Mouse (Mus musculus) intestine, embryonic 14.5 days (tissue): ENCODE measurements around the gene Gm10577. TPM values are rescaled to one million over a fixed set of nuclear protein-coding genes. Genes with fewer than 3 reads are reported as not detected.

Experiments used
- ATAC-seq: fragments of 200-750 bp; cut with Nextera tagmentation; replicated peaks from 2 replicates; pipeline ENCODE4 v1.8.0; 2017; ENCODE audit warnings: low read depth, moderate number of reproducible peaks, moderate TSS enrichment, moderate library complexity; ENCODE audit not compliant: low FRiP score, low TSS enrichment
- DNase-seq: peaks from one replicate; pipeline ENCODE4 v3.0.0-alpha.2; 2018; ENCODE audit warnings: low spot score
- H3K27ac ChIP-seq: fragments of 300-500 bp; sonication (generic); 2 replicates; pipeline ENCODE4 v1.5.1; 2014; ENCODE audit warnings: low read depth, mild to moderate bottlenecking, control low read depth
- H3K27me3 ChIP-seq: fragments of 300-500 bp; sonication (generic); replicated peaks from 2 replicates; pipeline ENCODE4 v1.6.1; 2014; ENCODE audit warnings: low read length, control low read depth; ENCODE audit not compliant: control insufficient read depth, insufficient read depth
- H3K36me3 ChIP-seq: fragments of 300-500 bp; sonication (generic); 2 replicates; pipeline ENCODE4 v1.6.1; 2014; ENCODE audit warnings: low read length, control low read depth; ENCODE audit not compliant: control insufficient read depth, insufficient read depth
- H3K4me1 ChIP-seq: fragments of 300-500 bp; sonication (generic); replicated peaks from 2 replicates; pipeline ENCODE4 v1.6.1; 2014; ENCODE audit warnings: low read length, control low read depth, mixed read lengths; ENCODE audit not compliant: control insufficient read depth, insufficient read depth
- H3K4me2 ChIP-seq: fragments of 300-500 bp; sonication (generic); 2 replicates; pipeline ENCODE4 v1.6.1; 2014; ENCODE audit warnings: low read length
- H3K4me3 ChIP-seq: fragments of 300-500 bp; sonication (generic); 2 replicates; pipeline ENCODE4 v1.5.1; 2014; ENCODE audit warnings: low read depth, low read length, control low read depth, mixed read lengths
- H3K9ac ChIP-seq: fragments of 300-500 bp; sonication (generic); 2 replicates; pipeline ENCODE4 v1.6.1; 2014; ENCODE audit warnings: mild to moderate bottlenecking, low read length
- H3K9me3 ChIP-seq: fragments of 300-500 bp; sonication (generic); 2 replicates; pipeline ENCODE4 v1.6.1; 2016; ENCODE audit warnings: low read length, control low read depth; ENCODE audit not compliant: control insufficient read depth
- WGBS: fragments of 180-500 bp; shearing (Covaris S2); extraction: QIAGEN DNeasy Blood & Tissue Kit; methylation state at CpG from one replicate; pipeline ENCODE4 v1.1.7; 2014; 5-methylcytosine and 5-hydroxymethylcytosine counted together
- polyA plus RNA-seq: library from polyadenylated mRNA; unstranded; fragments of >200 nt; fragmentation: Nextera tagmentation; extraction: Ambion mirVana; gene quantifications from 2 replicates; pipeline ENCODE4 v1.2.1, GENCODE M21; 2014

Gene Gm10577
- polyA plus RNA-seq, 1 experiment from 2014 or later = not detected

DNA sequence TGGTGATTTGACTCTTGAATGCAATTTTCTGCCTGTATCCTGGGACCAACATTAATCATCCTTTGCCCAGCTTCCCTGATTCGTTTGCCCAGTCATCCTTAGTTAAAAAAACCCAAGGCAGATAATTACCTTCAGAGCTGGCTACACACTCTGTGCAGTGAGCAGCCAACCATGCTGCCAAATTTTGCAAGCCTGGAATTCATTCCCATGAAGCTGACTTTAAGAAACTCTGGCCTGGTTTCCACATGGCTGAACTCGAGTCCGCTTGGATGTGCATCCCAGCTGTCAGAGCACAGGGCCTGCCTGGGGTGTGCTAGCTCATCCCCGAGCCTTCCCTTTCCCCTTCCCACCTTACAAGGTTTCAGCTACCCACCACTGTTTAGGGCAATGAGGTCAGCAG lies 29.5 kb downstream of the Gm10577 start:
- Histone ChIP-seq H3K4me2 (no peak overlapping the region), H3K9me3 (no peaks in the 10 kb centered on the region), H3K27ac (no peak overlapping the region), H3K4me1 (no peaks in the 10 kb centered on the region), H3K36me3 (peaks cover 65% of the 10 kb centered on the region), H3K27me3 (no peaks in the 10 kb centered on the region), H3K9ac (no peak overlapping the region), H3K4me3 (no peak overlapping the region)
- WGBS = 78% methylated on average over 4 of the region's 4 CpGs
- no peak for ATAC-seq
- DNase-seq = no peak

GRCm38 (mm10) chr4:100988231-100988799 lies 32.2 kb downstream of the Gm10577 start:
- Histone ChIP-seq H3K27ac (no peak overlapping the region), H3K36me3 (peaks cover 62% of the 10 kb centered on the region), H3K9me3 (no peaks in the 10 kb centered on the region), H3K4me2 (no peak overlapping the region), H3K9ac (no peak overlapping the region), H3K4me1 (no peaks in the 10 kb centered on the region), H3K27me3 (no peaks in the 10 kb centered on the region), H3K4me3 (no peak overlapping the region)
- ATAC-seq (no peak), DNase-seq (no peak)
- 85% methylated on average over 8 of the region's 8 CpGs for WGBS

DNA sequence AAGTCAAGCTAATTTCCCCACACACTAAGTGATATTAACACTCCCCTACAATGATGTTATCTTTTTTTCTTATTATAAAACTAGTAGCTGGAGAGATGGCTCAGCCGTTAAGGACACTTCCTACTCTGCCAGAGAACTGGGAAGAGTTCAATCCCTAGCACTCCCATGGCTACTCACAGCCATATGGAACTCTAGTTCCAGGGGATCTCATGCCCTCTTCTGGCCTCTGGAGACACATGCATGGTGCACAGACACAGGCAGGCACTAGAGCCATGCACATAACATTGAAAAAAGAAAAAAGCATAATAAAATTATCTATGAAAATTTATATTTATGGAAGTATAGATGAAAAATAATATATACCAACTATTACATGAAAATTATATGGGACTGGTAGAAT lies 33.3 kb downstream of the Gm10577 start:
- Histone ChIP-seq H3K27ac (no peak overlapping the region), H3K4me1 (no peaks in the 10 kb centered on the region), H3K9me3 (no peaks in the 10 kb centered on the region), H3K4me2 (no peak overlapping the region), H3K27me3 (no peaks in the 10 kb centered on the region), H3K9ac (no peak overlapping the region), H3K36me3 (peaks cover 59% of the 10 kb centered on the region), H3K4me3 (no peak overlapping the region)
- no peak for ATAC-seq
- DNase-seq = no peak
- 94% methylated on average over 1 of the region's 1 CpGs for WGBS

DNA sequence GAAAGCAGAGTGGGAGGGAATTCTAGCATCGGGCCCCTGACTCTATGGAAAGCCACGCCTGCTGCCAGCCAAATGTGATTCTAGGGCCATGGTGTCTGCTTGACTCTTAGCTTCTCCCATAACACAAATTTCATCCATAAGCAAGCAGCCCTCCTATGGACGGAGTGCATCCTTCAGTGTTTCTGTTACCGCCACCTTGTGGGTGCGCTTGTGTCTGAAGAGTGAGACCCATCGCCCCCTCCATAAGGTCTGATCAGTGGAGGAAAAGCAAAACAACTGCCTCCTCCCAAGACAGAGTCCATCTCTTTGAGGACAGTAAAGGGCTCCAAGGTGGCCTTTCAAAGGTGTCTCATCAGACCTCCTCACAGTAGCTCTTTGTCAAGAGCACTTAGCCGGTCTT lies 43.0 kb downstream of the Gm10577 start:
- H3K36me3 ChIP-seq = peaks cover 21% of the 10 kb centered on the region
- no peaks in the 10 kb centered on the region for H3K4me1 ChIP-seq
- DNase-seq (no peak), ATAC-seq (no peak)
- no peak overlapping the region for H3K4me2 ChIP-seq
- no peak overlapping the region for H3K9ac ChIP-seq
- 91% methylated on average over 7 of the region's 7 CpGs for WGBS
- no peak overlapping the region for H3K27ac ChIP-seq
- H3K9me3 ChIP-seq = no peaks in the 10 kb centered on the region
- H3K27me3 ChIP-seq = no peaks in the 10 kb centered on the region
- no peak overlapping the region for H3K4me3 ChIP-seq

DNA sequence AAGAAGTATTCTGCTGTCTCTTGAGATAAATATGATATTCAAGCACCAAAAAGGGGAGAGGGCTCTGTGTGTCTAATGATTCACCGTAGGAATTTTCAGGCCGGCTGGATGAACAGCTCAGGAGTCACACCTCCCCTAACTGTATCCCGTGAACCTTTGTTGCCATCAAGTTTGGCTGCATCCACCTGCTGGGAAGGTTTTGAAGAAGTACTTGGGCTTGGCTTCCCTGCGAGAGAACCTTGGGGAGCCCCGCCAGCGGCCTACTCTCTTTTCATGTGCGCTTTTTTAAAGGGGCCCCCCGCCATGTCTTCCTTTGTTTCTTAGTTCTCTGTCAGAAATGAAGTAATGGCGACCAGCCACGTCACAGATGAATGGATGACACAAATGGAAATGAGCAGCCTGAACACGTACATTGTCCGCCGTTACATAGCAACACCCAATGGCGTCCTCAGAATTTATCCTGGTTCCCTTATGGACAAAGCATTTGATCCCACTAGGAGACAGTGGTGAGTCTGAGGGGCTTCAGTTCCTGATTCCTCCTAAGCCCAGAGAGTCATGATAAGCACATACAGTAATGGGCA lies 46.0 kb downstream of the Gm10577 start:
- 91% methylated on average over 14 of the region's 14 CpGs for WGBS
- no peaks in the 10 kb centered on the region for H3K4me1 ChIP-seq
- no peaks in the 10 kb centered on the region for H3K27me3 ChIP-seq
- no peak overlapping the region for H3K4me3 ChIP-seq
- no peak overlapping the region for H3K9ac ChIP-seq
- DNase-seq (no peak), ATAC-seq (no peak)
- H3K36me3 ChIP-seq = peaks cover 38% of the 10 kb centered on the region
- H3K27ac ChIP-seq = no peak overlapping the region
- H3K9me3 ChIP-seq = no peaks in the 10 kb centered on the region
- no peak overlapping the region for H3K4me2 ChIP-seq

DNA sequence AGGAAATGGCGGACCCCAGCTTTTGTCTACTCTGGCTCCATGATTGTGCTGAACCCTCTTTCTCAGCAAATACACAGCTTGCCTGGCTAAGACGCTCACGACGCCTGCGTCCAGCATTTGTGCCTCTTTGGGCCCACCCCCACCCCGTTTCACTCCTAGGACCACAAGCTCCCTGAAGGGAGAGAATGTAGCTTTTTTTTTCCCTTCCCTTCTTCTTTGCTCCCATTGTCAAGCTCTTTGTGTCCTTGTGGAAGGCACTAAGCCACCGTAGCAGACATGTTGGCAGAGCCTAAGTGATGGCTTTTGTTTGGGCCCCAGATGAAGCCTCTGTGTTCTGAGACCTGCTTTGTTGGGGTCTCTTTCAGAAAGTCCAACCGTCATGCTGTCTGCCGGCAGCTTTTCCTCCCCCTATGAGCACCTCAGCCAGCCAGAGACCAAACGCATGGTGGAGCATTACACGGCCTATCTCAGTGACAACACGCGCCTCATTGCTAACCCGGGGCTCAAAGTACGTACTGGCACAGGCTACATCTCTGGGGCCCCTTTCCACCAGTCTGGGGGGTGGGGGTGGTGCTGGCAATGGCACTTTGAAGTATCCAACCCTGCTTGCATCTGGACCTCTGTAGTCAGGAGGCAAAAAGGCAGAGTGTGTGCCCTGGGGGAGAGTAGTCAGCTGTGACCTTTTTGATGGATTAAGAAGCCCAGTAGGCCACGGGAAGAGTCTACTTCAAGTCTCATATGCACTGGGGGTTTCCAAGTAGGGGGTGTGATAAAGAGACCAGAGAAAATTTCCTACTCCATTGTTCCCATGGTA lies 46.6 kb downstream of the Gm10577 start:
- H3K4me2 ChIP-seq = no peak overlapping the region
- H3K4me1 ChIP-seq = no peaks in the 10 kb centered on the region
- H3K27me3 ChIP-seq = no peaks in the 10 kb centered on the region
- H3K9ac ChIP-seq = no peak overlapping the region
- no peak for DNase-seq
- 89% methylated on average over 16 of the region's 16 CpGs for WGBS
- H3K4me3 ChIP-seq = no peak overlapping the region
- H3K27ac ChIP-seq = no peak overlapping the region
- H3K36me3 ChIP-seq = peaks cover 38% of the 10 kb centered on the region
- no peaks in the 10 kb centered on the region for H3K9me3 ChIP-seq
- ATAC-seq = no peak

Other genes starting within 250 kb of the Gm10577 start
- 20.2 and 22.8 TPM in 2 replicates for gene Cachd1, start 244.0 kb downstream of the Gm10577 start, polyA plus RNA-seq
- 13.5 and 15.0 TPM in 2 replicates for gene Raver2, start 48.3 kb upstream of the Gm10577 start, polyA plus RNA-seq
- gene Jak1, start 244.6 kb upstream of the Gm10577 start, polyA plus RNA-seq = 83.2 and 91.9 TPM in 2 replicates